Mouse (Mus musculus): ENCODE data around the gene Eef1akmt3.

DNA sequence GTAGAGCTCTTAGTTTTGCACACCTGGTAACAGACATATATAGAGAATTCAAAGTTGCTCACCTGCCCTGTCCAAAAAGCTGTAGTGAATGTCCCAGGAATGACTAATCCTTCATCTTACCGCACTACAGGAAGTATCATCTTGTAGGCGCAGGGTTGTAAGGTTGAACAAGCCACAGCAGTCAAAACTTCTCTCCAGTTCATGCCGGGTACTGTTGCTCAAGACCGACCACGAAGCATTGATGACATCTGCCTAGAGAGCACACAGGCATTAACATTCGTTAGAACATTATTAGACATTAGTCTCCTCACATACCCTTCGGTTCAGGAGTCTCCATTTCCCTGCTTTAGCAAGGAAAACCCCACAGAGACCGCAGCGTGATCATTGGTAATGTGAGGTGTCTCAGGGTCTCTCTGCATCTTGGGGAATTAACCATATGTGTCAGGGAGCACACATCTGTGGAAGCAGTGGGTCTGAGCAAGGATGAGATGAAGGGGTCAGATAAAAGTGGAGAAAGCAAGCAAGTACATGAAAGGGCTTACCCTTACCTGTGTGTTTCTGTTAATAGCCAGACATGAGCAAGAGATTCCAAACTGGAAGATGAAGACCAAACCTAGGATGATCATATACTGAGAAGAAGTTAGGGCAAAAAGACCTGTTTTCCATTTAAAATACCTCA, 27.2 kb upstream of the Eef1akmt3 start:
- TF ChIP-seq CTCF (IDR thresholded peaks at IDR 0.05): no peak
- no peak for TF ChIP-seq POLR2A (IDR thresholded peaks at IDR 0.05; ENCODE audit: insufficient read depth, low read depth, low read length)
